Mouse (Mus musculus) embryo, embryonic 10.5 days (tissue): ENCODE measurements around the gene Cped1.

Source experiments
- DNase-seq: peaks from one replicate; pipeline ENCODE4 v3.0.0-alpha.2; 2015; ENCODE audit warnings: low spot score

The Cped1 gene

GRCm38 (mm10) chr6:22298059-22298458, 312.3 kb downstream of the Cped1 start:
- no peak for DNase-seq
